Mouse (Mus musculus) ES-Bruce4 (cell line): ENCODE measurements around the gene Apof. TPM values are rescaled to one million over a fixed set of nuclear protein-coding genes. Genes with fewer than 3 reads are reported as not detected.
A peak's percentile ranks its signal among the peaks of the same experiment; 100 is the strongest.

Experiments
- H3K27ac ChIP-seq: 2 replicates; pipeline ENCODE4 v1.5.1; 2012; ENCODE audit warnings: low read length, inconsistent platforms; ENCODE audit not compliant: insufficient read depth
- H3K27me3 ChIP-seq: 2 replicates; pipeline ENCODE4 v1.6.1; 2012; ENCODE audit warnings: mild to moderate bottlenecking, low read length, inconsistent platforms; ENCODE audit not compliant: control insufficient read depth, poor library complexity, insufficient read depth, severe bottlenecking
- H3K36me3 ChIP-seq: 2 replicates; pipeline ENCODE4 v1.6.1; 2012; ENCODE audit warnings: inconsistent platforms, mild to moderate bottlenecking, low read length, moderate library complexity; ENCODE audit not compliant: control insufficient read depth, poor library complexity, insufficient read depth, severe bottlenecking
- H3K4me1 ChIP-seq: one replicate; pipeline ENCODE4 v1.8.1; 2011; ENCODE audit warnings: low read length; ENCODE audit not compliant: control insufficient read depth, insufficient read depth
- H3K4me3 ChIP-seq: 2 replicates; pipeline ENCODE4 v1.5.1; 2011; ENCODE audit warnings: low read depth, mild to moderate bottlenecking, low read length
- H3K9ac ChIP-seq: 2 replicates; pipeline ENCODE4 v1.6.1; 2012; ENCODE audit warnings: low read depth, mild to moderate bottlenecking, inconsistent platforms; ENCODE audit not compliant: poor library complexity, severe bottlenecking
- H3K9me3 ChIP-seq: replicated peaks from 2 replicates; pipeline ENCODE4 v1.6.1; 2012; ENCODE audit warnings: mild to moderate bottlenecking, low read length, inconsistent platforms; ENCODE audit not compliant: control insufficient read depth, poor library complexity, insufficient read depth, severe bottlenecking
- CTCF ChIP-seq: IDR thresholded peaks from one replicate; pipeline ENCODE4 v1.8.1; 2011; ENCODE audit warnings: low read depth, low read length
- EP300 ChIP-seq: IDR thresholded peaks from 2 replicates; pipeline ENCODE4 v1.6.1; 2011; ENCODE audit warnings: low read depth, low read length; ENCODE audit not compliant: insufficient read depth
- POLR2A ChIP-seq: IDR thresholded peaks from one replicate; pipeline ENCODE4 v1.8.1; 2011; ENCODE audit warnings: low read length; ENCODE audit not compliant: insufficient read depth
- polyA plus RNA-seq: library from polyadenylated mRNA; stranded (reverse); fragments of >200 nt; gene quantifications from 2 replicates; pipeline ENCODE4 v1.2.4, GENCODE M21; 2011; ENCODE audit warnings: low read depth; ENCODE audit not compliant: missing spikeins, insufficient read depth, insufficient read length

Apof gene
- polyA plus RNA-seq, 1 experiment: not detected

DNA sequence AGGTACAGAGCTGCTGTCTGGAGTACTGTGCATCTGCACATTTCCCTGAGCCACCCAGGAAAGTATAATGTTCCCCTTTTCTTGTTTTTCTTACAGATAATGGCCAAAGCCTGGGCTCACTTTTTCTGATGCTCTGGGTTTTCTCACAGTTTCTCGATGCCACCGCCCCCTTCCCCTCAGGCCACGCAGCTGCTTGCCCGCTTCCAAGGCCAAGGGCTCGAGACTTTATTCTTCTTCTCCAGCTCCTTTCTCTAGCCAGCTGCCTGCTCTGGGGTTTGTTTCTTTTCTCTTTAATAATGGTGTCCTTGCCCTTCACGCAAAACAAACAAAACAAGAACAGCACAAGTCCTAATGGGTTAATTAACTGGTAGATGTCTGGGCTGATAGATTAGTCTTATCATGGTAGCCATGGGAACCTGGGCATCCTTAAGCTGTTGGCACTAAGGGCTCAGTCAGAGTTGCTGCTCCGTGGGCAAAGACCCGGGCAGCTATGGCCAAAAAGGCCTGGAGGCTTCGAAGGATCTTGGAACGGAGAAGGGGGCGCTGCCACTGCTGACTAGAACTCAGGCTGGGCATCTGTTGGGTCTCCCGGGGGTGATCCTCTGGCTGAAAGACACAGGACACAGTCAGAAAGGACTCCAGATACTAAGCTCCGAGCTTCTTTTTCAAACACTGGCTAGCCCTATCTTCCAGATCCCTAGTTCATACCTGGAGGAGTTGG lies 28.1 kb downstream of the Apof start:
- no peak overlapping the region for H3K4me3 ChIP-seq
- TF ChIP-seq EP300 (no peak), CTCF (no peak), POLR2A (no peak)
- no peaks in the 10 kb centered on the region for H3K4me1 ChIP-seq
- H3K9me3 ChIP-seq: no peaks in the 10 kb centered on the region
- no peak overlapping the region for H3K9ac ChIP-seq
- H3K27me3 ChIP-seq: no peaks in the 10 kb centered on the region
- H3K36me3 ChIP-seq: peaks cover 7% of the 10 kb centered on the region
- H3K27ac ChIP-seq: no peak overlapping the region

DNA sequence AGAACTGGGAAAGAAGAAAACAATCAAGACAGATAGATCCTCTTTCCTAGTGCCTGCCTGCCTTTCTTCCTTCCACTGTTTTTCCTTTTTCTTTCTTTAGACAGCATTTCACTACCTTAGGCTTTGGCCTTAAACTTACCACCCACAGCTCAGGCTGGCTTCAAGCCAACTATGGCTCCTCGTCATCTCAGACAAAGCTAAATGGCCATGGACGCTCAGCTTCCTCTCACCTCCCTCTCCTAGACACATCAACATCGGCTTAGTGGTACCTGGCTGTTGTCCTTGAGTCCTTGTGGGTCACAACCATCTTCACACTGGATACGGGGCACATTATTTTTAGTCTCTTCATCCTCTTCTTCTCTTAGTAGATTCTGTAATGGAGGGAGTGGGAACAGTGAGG lies 28.8 kb downstream of the Apof start:
- TF ChIP-seq EP300 (no peak), POLR2A (no peak), CTCF (no peak)
- H3K27me3 ChIP-seq: no peaks in the 10 kb centered on the region
- H3K36me3 ChIP-seq: no peaks in the 10 kb centered on the region; the same call in 1 of the 2 replicates
- peak overlapping the region; percentile 34 for H3K4me3 ChIP-seq
- H3K4me1 ChIP-seq: no peaks in the 10 kb centered on the region
- no peaks in the 10 kb centered on the region for H3K9me3 ChIP-seq
- H3K9ac ChIP-seq: peak overlapping the region; percentile 9; the same call in 1 of the 2 replicates
- H3K27ac ChIP-seq: no peak overlapping the region

DNA sequence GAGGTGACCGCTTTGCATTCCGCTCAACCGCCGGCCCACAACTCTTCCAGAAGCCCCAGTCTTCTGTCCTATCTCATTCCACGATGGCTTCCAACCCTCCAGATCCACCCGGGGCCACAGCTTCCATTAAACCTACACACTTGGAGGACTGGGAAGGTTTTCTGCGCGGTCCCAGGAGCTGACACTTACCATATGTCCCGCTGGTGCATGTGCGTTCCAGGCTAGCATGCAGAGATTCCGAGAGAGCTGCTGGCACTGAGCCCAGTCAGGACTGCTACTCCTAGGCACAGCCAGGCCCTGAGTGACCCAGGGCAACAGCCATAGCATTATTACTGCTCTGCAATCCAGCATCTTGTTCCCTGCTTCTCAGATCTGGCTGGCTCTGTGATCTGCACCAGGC lies 29.2 kb downstream of the Apof start:
- TF ChIP-seq CTCF (no peak), POLR2A (no peak), EP300 (no peak)
- no peaks in the 10 kb centered on the region for H3K9me3 ChIP-seq
- H3K36me3 ChIP-seq: no peaks in the 10 kb centered on the region; the same call in 1 of the 2 replicates
- no peaks in the 10 kb centered on the region for H3K27me3 ChIP-seq
- no peaks in the 10 kb centered on the region for H3K4me1 ChIP-seq
- H3K4me3 ChIP-seq: peak overlapping the region; percentile 34
- H3K9ac ChIP-seq: peak overlapping the region; percentile 9; the same call in 1 of the 2 replicates
- no peak overlapping the region for H3K27ac ChIP-seq

DNA sequence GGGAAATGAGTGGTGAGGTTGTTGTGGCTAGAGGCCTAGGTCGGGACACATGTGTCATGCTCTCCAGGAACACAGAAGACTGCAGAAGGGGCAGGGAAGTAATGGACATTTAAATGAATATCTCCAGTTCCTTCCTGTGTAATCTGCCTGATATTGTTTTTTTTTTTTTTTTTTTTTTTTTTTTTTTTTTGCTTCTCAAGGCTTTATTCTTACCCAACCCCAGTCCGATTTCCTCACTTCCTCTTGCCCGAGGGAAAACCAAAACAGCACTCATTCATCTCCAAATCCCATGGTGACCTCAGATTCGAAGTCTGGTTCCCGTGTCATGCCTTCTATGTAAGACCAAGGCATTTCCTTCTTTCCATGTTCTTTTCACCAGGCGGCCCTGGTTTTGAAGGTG lies 29.8 kb downstream of the Apof start:
- no peaks in the 10 kb centered on the region for H3K9me3 ChIP-seq
- no peak for TF ChIP-seq CTCF
- TF ChIP-seq EP300: no peak
- no peak for TF ChIP-seq POLR2A
- H3K4me1 ChIP-seq: no peaks in the 10 kb centered on the region
- no peak overlapping the region for H3K27ac ChIP-seq
- H3K27me3 ChIP-seq: no peaks in the 10 kb centered on the region
- no peaks in the 10 kb centered on the region for H3K36me3 ChIP-seq
- peak overlapping the region; percentile 9; the same call in 1 of the 2 replicates for H3K9ac ChIP-seq
- H3K4me3 ChIP-seq: peak overlapping the region; percentile 34; the same call in 1 of the 2 replicates

DNA sequence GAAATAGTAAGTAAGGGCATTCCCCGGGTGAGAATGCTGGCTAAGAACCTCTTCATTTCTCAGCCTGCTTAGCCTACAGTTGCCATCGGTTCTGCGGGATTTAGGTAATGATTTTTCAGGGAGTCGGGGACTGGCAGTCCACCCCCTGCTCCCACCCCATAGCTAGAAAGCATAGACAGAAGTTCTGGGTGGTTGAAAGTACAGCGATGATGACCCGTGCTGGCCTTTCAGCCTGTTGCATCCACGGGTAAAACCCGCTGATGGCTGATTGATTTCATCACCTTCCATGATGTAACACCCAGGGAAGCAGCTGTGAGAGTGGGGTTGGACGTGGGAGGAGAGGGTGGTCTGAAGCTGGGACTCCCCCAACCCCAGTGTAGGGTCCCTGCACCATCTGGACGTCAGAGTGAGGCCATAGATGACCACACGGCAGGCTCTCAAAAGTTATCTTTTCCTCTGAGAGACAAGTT lies 30.3 kb downstream of the Apof start, which contains the start of gene Il23a:
TSS of gene Il23a (minus strand) at position 51 of the 470 bp plus-strand sequence.
- H3K9me3 ChIP-seq: no peaks in the 10 kb centered on the region
- H3K9ac ChIP-seq: peak within 1 kb of the TSS; percentile 9; the same call in 1 of the 2 replicates

DNA sequence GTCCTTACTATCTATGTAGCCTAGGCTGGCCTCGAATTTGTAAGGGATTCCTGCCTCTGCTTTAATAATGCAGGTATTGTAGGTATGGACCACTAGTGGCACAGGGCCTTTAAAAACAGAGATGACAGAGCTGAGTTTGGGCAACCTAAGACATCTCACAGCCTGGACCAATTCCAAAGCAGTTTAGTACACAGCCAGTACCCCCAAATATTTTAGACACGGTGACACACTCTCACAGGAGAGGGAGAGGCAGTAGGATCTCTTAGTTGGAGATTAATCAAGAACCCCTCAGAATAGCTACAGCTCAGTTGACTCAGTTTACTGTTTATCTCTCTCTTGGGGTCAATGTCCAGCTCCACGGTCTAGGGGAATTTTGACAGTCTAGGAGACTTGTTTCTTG lies 33.9 kb downstream of the Apof start:
- peak overlapping the region; percentile 90 for H3K9ac ChIP-seq
- peak overlapping the region; percentile 87 for H3K27ac ChIP-seq
- H3K27me3 ChIP-seq: no peaks in the 10 kb centered on the region
- no peaks in the 10 kb centered on the region for H3K9me3 ChIP-seq
- H3K4me1 ChIP-seq: no peaks in the 10 kb centered on the region
- H3K36me3 ChIP-seq: 0 out of 2 replicates have a peak, but pooled peaks cover 3% of the 10 kb centered on the region
- peak overlapping the region; percentile 92 for H3K4me3 ChIP-seq
- no peak for TF ChIP-seq EP300
- TF ChIP-seq CTCF: no peak
- no peak for TF ChIP-seq POLR2A

More for the DNA sequence above, 30.3 kb downstream of the Apof start, which contains the start of gene Il23a:
- Histone ChIP-seq H3K4me1 (no peaks in the 10 kb centered on the region), H3K27ac (no peak within 1 kb of the TSS), H3K27me3 (no peaks in the 10 kb centered on the region), H3K4me3 (peak within 1 kb of the TSS; percentile 34), H3K36me3 (no peaks in the 10 kb centered on the region)
- TF ChIP-seq EP300 (no peak), CTCF (no peak), POLR2A (no peak)
